Mouse (Mus musculus): ENCODE results near the gene Rab19. TPM values are rescaled to one million over a fixed set of nuclear protein-coding genes. Genes with fewer than 3 reads are reported as not detected.
A peak's percentile ranks its signal among the peaks of the same experiment; 100 is the strongest.
"Not testable (repeated sequence)": the region's sequence is repeated elsewhere in the genome, so short reads cannot be mapped to it uniquely, and the experiment has no call there.

Rab19 gene
- total RNA-seq, 2 experiments from 2014 or later, result 4.6 to 7.0 TPM

DNA sequence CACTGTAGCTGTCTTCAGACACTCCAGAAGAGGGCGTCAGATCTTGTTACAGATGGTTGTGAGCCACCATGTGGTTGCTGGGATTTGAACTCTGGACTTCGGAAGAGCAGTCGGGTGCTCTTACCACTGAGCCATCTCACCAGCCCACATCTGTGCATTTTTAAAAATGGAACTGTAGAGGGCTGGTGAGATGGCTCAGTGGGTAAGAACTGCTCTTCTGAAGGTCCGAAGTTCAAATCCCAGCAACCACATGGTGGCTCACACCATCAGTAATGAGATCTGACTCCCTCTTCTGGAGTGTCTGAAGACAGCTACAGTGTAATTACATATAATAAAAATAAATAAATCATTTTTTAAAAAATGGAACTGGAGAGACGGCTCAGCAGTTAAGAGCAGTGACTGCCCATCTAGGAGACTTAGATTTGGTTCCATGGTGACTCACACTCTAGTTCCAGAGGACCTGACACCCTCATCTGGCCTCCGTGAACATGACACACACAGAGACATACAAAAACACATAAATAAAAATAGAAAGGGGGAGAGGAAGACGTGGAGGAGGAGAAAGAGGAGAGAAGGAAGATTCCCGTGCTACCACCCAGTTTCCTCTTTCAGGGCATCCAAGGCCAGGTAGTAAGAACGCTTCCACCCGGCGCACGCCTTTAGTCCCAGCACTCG lies 2.7 kb upstream of the Rab19 start:
- not testable (repeated sequence) for ATAC-seq (ENCODE audit: poor library complexity, severe bottlenecking)

DNA sequence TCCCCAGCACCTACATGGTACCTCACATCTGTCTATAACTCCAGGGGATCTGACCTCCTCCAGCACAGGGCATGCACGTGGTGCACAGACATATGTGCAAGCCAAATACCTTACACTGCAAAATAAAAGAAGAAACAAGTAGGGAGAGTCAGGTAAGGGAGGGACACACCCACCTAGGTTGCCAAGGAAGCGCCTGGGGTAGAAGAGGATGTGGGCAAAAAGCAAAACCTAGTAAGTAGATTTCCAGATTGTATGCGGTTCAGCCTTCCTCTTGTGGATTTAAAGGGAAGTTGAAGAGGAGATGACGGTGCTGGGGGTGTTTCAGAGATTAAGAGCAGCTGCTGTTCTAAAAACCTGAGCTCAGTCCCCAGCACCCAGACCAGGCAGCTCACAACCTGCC lies 1.8 kb upstream of the Rab19 start:
- peak; percentile 82 for ATAC-seq (ENCODE audit: poor library complexity, severe bottlenecking)

DNA sequence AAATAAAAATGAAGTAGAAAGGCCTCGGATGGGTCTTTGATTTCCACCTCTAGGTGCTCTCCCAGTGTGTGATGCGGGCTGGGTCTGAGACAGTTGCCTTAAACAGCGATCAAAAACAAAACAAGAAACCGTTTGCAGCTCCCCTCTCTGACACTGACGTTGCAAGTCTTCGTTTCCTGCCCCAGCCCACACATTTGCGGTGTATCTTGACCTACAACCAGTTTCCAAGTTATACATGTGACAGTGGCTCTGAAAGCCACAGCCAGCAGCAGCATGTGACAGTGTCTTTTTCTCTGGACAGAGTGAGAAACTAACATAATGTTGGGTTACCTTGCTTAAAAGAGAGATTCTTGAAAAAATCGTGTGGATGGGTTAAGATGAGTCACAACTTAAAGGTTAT lies 1.2 kb upstream of the Rab19 start:
- peak; percentile 70 for ATAC-seq (ENCODE audit: poor library complexity, severe bottlenecking)

DNA sequence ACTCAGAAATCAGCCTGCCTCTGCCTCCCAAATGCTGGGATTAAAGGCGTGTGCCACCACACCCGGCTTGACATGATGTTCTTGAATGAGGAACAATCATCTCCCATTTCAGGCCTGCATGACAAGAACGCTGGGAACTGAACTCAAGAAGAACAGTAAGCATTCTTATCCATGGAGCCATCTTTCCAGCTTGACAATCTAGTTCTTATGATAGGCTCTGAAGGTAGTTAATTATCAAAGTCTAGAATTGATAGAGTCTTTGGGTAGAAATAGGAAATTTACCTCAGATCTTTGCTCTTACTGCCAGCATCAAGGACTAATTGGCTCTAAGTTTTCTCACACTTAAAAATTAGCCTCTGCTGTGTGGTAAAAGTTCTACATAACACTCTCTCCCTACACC lies 699 bp upstream of the Rab19 start:
- ATAC-seq (ENCODE audit: poor library complexity, severe bottlenecking), result no peak

DNA sequence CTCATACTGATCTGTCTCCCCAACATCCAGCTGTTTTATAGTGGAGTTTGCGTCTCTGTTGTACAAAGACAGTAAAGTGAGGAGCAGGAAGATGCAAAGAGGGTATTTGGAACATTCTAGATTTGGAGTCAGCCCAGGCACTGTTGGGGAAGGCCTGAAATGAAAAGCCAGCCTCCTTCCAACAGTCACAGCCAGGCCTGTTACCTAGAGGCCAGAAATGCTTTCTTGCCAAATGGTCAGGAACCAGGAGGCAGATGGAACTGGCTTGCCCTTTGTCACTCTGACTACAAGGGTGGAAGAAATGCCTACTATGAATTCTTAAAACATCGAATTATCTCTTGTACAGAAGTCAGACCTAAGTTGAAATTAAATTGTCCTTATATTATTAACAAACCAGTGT lies 9.0 kb downstream of the Rab19 start:
- ATAC-seq (ENCODE audit: poor library complexity, severe bottlenecking), result no peak

DNA sequence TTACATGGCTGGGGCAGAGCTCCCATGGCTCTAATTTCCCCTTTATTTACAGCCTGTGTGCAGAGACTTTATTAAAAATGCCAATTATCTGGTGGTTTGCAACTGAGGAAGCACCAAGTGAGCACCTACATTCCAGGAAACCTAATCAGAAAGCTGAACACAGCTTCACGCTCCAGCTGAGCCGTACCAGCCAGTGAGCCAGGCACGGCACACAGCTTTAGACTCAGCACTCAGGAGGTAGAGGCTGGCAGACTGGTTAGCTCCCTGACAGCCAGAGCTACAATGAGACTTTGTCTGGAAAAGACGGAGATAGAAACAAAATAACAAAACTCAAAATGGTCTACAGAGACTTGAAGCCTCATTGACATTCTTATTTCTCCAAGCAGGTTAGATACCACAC lies 14.5 kb downstream of the Rab19 start:
- ATAC-seq (ENCODE audit: poor library complexity, severe bottlenecking), result no peak

DNA sequence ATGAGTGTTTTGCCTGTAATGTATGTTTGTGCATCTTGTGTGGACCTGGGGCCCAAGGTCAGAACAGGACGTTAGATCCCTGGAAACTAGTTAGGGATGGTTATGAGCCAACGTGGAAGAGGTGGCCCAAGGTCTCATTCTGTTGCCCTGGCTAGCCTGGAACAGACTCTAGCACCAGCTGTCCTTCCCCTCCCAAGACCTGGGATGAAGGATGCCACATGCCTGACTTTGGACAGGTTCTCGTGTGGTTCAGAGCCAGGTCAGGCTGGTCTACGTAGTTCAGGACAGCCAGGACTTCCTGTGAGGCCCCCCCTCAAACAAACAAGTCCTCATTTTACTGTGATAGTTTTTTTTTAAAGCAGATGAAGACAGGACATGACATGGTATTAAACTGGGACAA lies 14.9 kb downstream of the Rab19 start:
- no peak for ATAC-seq (ENCODE audit: poor library complexity, severe bottlenecking)

DNA sequence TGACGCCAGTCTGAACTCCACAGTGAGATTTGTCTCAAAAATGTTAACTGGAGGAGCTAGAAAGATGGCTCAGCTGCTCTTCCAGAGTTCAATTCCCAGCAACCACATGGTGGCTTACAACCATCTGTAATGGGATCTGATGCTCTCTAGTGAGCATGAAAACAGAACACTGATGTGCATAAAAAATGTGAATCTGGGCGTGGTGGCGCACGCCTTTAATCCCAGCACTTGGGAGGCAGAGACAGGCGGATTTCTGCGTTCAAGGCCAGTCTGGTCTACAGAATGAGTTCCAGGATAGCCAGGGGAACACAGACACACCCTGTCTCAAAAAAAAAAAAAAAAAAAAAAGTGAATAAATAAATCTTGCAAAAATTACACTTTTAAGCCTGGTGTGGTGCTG lies 16.1 kb downstream of the Rab19 start:
- ATAC-seq (ENCODE audit: poor library complexity, severe bottlenecking), result no peak

DNA sequence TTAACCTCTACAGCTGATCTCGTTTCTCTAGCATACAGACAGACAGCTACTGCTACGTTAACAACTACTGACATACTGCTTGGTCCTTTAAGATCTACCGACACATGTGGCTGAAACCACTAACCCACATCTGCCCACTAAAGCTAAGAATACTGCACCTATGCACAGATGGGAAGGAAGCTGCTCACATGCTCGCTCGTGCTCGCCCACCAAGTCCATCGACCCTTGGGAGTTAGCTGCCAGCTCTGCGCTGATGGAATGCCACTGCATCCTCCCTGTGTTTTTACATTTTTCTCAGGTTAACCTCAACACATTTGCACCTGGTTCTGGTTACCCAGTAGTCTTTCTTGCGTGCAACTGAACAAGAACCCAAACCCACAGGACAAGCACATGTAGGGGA lies 17.4 kb downstream of the Rab19 start:
- no peak for ATAC-seq (ENCODE audit: poor library complexity, severe bottlenecking)

DNA sequence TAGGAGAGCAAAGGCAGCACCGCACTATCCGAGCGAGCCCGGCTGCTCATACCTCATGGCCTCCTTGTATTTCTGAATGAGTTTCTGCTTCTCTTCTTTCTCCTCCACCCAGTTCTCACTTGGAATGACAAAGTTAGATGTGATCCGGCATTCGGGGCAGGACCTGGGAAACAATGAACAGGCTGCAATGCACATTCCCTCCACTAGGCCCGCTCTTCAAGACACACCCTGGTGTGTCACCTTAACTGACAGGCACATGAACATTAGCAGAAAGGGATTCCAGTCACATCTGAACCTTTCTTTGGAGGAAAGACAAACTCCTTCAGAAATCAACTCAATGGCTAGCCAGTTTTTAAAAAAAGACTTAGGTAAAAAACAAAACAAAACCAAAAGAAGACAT lies 19.4 kb downstream of the Rab19 start:
- ATAC-seq (ENCODE audit: poor library complexity, severe bottlenecking), result no peak

DNA sequence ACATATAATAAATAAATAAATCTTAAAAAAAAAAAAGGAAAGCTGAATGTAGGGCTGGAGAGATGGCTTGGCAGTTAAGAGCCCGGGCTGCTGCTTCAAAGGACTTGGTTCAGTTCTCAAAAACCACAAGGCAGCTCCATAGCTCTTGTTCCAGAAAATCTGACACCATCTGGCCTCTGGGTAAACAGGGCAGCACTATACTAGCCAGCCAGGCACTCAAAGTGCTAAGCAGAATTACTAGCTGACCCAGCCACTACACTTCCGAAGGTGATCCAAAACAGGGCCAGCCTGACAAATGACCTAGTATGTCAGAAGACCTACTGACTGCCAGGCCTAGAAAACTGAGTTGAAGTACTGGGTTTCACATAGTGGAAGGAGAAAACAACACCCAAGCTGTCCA lies 22.2 kb downstream of the Rab19 start:
- no peak for ATAC-seq (ENCODE audit: poor library complexity, severe bottlenecking)

DNA sequence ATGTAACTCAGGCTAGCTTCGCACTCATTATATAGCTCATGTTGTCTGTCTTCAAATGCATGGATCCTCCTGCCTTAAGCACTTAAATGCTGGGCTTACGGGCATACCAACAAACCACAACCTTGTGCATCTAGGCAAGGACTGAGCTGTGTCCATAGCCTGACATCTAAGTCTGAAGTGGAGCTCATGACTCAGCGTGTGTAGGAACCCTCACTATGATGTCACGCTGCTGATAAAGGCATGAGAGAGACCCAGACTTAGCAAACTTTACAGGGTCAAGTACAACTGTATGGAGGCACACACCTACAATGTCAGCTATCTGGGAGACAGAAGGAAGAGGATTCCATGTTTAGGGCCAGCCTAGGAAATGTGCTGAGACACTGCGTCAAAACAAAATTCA lies 25.5 kb downstream of the Rab19 start:
- no peak for ATAC-seq (ENCODE audit: poor library complexity, severe bottlenecking)

DNA sequence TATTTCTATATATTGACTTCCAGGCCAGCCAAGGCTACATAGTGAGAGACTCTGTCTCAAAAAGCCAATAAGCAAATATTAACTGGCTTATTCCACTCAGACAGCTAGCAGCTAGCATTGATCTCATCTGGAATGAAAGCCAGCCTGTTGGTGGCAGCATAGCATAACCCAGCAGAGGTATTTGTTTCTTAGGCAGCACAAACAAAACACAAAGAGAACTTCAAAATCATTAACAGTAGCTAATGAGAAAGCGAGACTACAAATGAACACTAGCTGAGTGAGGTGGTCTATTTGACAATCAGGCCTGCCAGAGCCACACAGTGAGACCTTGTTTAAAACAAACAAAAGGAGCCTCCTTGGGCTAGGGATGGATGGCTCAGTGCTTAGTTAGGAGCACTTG lies 33.1 kb downstream of the Rab19 start:
- ATAC-seq (ENCODE audit: poor library complexity, severe bottlenecking), result no peak

DNA sequence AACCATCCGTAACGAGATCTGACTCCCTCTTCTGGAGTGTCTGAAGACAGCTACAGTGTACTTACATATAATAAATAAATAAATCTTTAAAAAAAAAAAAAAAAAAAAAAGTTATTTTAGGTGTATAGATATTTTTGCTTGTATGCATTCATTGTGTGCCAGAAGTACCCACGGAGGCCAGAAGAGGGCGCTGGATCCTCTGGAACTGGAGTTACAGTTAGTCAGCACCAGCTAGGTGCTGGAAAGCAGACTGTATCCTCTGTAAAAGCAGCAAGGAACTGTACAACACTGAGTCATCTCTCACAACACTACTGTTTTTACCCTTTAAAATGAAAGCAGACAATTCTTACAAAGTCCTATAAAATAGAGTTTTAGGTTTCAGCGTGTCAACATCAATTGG lies 34.8 kb downstream of the Rab19 start:
- ATAC-seq (ENCODE audit: poor library complexity, severe bottlenecking), result no peak

DNA sequence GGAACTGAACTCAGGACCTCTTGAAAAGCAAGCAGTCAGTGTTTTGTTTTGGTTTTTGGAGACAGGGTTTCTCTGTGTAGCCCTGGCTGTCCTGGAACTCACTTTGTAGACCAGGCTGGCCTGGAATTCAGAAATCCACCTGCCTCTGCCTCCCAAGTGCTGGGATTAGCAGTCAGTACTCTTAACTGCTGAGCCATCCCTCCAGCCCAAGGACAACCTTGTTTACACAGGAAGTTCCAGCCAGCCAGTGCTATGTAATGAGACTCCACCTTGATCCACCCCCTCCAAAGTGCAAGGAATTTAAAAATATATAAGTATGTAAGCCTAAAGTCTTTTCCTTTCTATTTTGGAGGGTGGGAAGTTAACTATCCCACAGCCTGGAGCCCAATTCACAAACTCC lies 35.7 kb downstream of the Rab19 start:
- not testable (repeated sequence) for ATAC-seq (ENCODE audit: poor library complexity, severe bottlenecking)

DNA sequence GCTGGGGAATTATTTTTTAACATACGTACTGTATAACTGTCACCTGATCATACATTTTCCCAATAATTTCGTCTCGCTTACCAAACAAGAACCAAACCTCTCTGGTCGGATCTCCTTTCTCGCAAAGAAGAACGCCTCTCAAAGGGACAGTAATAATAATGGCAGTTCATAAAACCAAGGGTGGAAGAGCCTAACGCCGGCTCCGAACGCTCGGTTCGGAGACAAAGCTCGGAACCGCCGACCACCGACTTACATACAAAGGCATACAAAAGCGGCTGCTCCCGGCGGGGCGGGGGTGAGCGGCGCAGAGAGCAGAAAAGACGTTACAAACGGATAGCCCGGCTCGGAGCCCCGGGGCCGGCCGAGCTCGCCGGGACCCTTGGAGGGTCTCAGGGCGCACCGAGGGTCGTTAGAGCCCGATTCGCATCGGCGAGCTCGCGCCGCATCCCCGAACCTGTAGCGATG lies 38.4 kb downstream of the Rab19 start:
- ATAC-seq (ENCODE audit: poor library complexity, severe bottlenecking), result no peak

DNA sequence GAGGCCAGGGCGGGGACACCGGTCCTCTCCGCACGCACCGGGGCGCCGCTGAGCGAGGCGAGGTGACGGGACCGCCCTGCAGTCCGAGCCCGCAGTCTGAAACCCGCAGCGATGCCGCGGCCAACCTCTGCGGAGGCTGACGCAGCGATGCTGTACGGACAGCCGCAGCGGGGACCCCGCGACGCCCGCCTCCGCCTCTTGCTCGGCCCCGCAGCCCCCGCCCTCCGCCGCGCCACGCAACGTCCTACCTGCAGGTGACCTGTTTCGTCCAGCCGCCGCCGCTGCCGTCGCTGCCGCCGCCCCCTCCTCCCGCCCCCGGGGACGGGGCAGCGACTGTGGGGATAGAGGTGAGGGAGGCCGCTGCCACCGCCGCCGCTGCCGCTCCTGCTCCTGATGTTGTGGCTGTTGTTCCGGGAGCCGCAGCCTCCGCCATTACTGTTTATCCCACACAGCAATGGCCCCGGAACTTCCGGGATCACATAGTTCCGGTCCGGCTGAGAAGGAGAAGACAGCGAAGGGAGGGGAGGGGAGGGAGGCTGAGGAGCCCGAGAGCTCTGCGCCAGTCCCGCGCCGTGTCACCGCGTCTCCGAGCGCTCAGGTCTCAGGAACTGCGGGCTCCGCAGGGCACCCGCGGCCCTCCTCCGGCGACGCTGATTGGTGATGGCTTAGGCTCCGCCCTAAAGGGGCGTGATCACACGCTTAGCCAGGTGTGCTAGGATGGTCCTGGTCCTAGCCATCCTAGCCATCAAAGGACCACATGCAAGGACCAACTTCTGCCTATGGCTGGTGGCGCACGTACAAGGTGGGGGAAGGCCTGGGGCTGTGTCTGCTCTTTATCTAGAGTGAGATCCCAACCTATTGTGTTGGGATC lies 39.1 kb downstream of the Rab19 start, which contains the start of gene Mkrn1:
Mkrn1 (minus strand) TSS at position 612 of the 871 bp plus-strand sequence.
- peak; percentile 87 for ATAC-seq (ENCODE audit: poor library complexity, severe bottlenecking)

DNA sequence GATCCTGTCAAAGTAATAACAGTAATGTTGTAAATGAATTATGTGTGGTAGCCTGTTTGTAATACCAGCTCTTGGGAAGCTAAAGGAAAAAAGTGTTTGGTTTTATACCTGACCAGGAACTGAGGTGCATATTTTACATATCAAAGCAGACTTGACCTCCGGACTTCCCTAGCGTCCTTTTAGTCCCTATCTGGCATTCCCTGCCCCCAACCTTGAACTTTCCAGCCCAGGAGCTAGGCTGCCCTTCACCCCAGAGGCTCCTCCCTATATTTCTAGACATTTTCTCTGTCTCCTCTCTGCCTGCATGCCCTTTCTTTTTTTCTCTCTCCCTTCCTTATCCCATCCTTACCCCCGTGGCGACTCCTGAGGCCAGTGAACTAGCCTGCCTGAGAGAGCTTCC lies 39.9 kb downstream of the Rab19 start:
- ATAC-seq (ENCODE audit: poor library complexity, severe bottlenecking), result no peak

DNA sequence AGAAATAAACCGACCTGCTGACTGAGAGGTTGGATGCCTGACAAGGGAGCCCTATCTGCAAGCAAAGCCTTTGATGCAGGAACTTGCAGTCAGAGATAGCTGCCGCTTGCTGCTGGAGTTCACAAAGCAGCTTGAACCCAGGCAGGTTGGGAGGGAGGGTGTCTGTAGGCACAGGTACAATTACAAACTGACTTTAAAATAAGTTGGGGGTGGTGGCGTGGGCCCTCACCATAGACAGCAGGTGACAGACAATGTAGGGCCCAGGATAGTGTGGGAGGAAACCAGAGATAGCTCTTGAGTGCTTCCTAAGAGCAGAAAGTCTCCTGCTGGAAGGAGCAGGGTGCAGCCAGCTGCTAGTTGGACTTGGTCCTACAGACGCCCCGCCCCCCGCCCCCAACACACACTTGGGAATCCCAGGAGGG lies 42.2 kb downstream of the Rab19 start:
- ATAC-seq (ENCODE audit: poor library complexity, severe bottlenecking), result no peak

DNA sequence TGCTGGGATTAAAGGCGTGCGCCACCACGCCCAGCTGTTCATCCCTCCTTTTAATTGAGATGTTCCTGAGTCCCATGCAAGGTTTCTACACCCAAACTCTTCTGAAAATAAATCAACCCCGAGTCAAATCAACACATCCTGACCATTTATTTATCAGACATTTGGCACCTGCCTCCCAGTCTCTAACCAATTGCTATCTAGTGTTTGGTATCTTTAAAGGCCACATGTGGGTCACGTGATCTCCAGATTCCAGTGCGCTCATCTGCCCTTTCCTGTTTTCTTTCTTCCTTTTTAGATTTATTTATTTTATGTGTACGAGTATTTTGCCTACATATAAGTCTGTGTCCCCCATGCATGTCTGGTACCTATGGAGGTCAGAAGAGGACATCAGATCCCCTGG lies 42.7 kb downstream of the Rab19 start:
- no peak for ATAC-seq (ENCODE audit: poor library complexity, severe bottlenecking)

DNA sequence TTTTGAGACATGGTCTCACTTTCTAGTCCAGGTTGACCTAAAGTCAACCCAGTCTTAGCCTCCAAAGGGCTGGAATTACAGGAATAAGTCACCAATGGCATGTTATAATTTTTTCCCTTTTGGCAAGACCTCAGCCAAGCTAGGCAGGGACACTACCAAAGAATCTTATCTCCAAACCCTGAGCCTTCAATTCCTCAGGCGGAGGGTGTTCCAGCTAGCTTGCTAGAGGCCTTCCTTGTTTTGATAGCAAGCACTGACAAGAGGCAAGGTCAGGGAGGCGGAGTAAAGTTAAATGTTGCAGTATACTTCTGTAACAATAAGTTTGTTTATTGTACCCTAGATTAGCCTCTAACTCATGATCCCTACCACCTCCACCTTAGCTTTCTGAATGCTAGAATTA lies 44.2 kb downstream of the Rab19 start:
- no peak for ATAC-seq (ENCODE audit: poor library complexity, severe bottlenecking)

DNA sequence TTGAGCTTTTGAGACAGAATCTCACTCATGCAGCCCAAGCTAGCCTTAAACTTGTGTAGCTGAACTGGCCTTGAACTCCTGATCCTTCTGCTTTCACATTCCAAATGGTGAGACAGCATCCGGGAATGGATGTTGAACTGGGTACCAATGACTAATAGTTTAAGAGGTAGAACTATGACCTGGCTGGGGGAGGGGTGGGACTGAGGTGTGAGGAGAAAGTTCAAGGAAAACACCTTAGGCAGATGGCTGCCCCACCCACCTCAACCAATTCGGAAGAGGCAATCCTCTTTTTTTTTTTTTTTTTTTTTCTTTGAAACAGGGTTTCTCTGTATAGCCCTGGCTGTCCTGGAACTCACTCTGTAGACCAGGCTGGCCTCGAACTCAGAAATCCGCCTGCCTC lies 45.8 kb downstream of the Rab19 start:
- ATAC-seq (ENCODE audit: poor library complexity, severe bottlenecking), result no peak
